Mouse (Mus musculus) E14TG2a.4 (cell line): ENCODE measurements around the gene Ak8.

Experiments
- CTCF ChIP-seq: conservative IDR thresholded peaks from 2 replicates; pipeline ENCODE4 v1.5.1; 2014; ENCODE audit warnings: low read length
- NANOG ChIP-seq: IDR thresholded peaks from 2 replicates; pipeline ENCODE4 v1.6.1; 2014; ENCODE audit warnings: borderline replicate concordance, low read length, mixed read lengths
- POU5F1 ChIP-seq: IDR thresholded peaks from 2 replicates; pipeline ENCODE4 v1.6.1; 2014; ENCODE audit warnings: low read length, borderline replicate concordance

- TF ChIP-seq CTCF = no peak
- no peak for TF ChIP-seq POU5F1
- TF ChIP-seq NANOG = no peak
Observed at GRCm38 (mm10) chr2:28730676-28731075, 30.7 kb downstream of the Ak8 start.
